Mouse (Mus musculus): ENCODE data around the gene Gdf15.

GRCm38 (mm10) chr8:70656193-70656790, 24.0 kb upstream of the Gdf15 start:
- TF ChIP-seq CTCF (conservative IDR thresholded peaks at IDR 0.05; ENCODE audit: insufficient read depth, insufficient read length, low read depth, low read length) = no peak
- no peak for TF ChIP-seq POLR2A (IDR thresholded peaks at IDR 0.05; ENCODE audit: low read depth, low read length)
